Mouse (Mus musculus) adrenal gland, adult 8-10 months (tissue): ENCODE data around the gene Olfr1019. TPM values are rescaled to one million over a fixed set of nuclear protein-coding genes. Genes with fewer than 3 reads are reported as not detected.

ENCODE experiments used
- DNase-seq: peaks from one replicate; pipeline ENCODE4 v3.0.0; 2022
- total RNA-seq, 4 experiments: library from RNA; stranded (reverse); gene quantifications; 2 replicates each; pipeline ENCODE4 v1.2.4; 2022

Olfr1019 gene
- not detected for total RNA-seq

- no peak for DNase-seq
Measured at GRCm38 (mm10) chr2:85845383-85845782, at the start of gene Olfr1019. Gene Olfr1019 (minus strand): TSS chr2:85845483.

- DNase-seq, result no peak
Measured at GRCm38 (mm10) chr2:85885340-85885739, 40.1 kb upstream of the Olfr1019 start, which contains the start of gene Olfr1023. Gene Olfr1023 (plus strand): TSS chr2:85885640.

- DNase-seq, result no peak
Measured at GRCm38 (mm10) chr2:85868294-85868693, 23.0 kb upstream of the Olfr1019 start, which contains the start of gene Olfr1022. Gene Olfr1022 (plus strand): TSS chr2:85868594.

- no peak for DNase-seq
Measured at GRCm38 (mm10) chr2:85846730-85847129, 1.4 kb upstream of the Olfr1019 start, which contains the start of gene Olfr1020. Gene Olfr1020 (plus strand): TSS chr2:85847030.

- no peak for DNase-seq
Measured at GRCm38 (mm10) chr2:85818179-85818578, 27.1 kb downstream of the Olfr1019 start, which contains the start of gene Olfr1018. Gene Olfr1018 (plus strand): TSS chr2:85818479.

- no peak for DNase-seq
Measured at GRCm38 (mm10) chr2:85804501-85804900, 40.8 kb downstream of the Olfr1019 start.

GRCm38 (mm10) chr2:85802444-85802843, 42.8 kb downstream of the Olfr1019 start, which contains the start of gene Olfr1016:
Gene Olfr1016 (minus strand): TSS chr2:85802544.
- DNase-seq, result no peak

GRCm38 (mm10) chr2:85792331-85792730, 53.0 kb downstream of the Olfr1019 start:
- DNase-seq, result no peak

Other genes with a start within 250 kb of the Olfr1019 start
- not detected for gene Olfr1000, start 233.6 kb downstream of the Olfr1019 start, total RNA-seq
- not detected for gene Olfr1002, start 194.8 kb downstream of the Olfr1019 start, total RNA-seq
- not detected for gene Olfr154, start 181.0 kb downstream of the Olfr1019 start, total RNA-seq
- gene Olfr1006, start 166.7 kb downstream of the Olfr1019 start, total RNA-seq, result not detected
- not detected for gene Olfr1008, start 156.1 kb downstream of the Olfr1019 start, total RNA-seq
- gene Olfr1009, start 130.1 kb downstream of the Olfr1019 start, total RNA-seq, result under 1 TPM in 3 of 4 experiments, not detected in 1; 0.17 to 0.24 (median 0.22) TPM
- gene Olfr1012, start 82.7 kb downstream of the Olfr1019 start, total RNA-seq, result not detected
- gene Olfr1013, start 78.4 kb downstream of the Olfr1019 start, total RNA-seq, result not detected
- gene Olfr1014, start 72.8 kb downstream of the Olfr1019 start, total RNA-seq, result not detected
- under 1 TPM in 1 of 4 experiments, not detected in 3; 0.46 TPM for gene Olfr1015, start 63.5 kb downstream of the Olfr1019 start, total RNA-seq
- gene Olfr1016, start 42.9 kb downstream of the Olfr1019 start, total RNA-seq, result not detected
- gene Olfr1018, start 27.0 kb downstream of the Olfr1019 start, total RNA-seq, result not detected
- gene Olfr1020, start 1.5 kb upstream of the Olfr1019 start, total RNA-seq, result not detected
- not detected for gene Olfr1022, start 23.1 kb upstream of the Olfr1019 start, total RNA-seq
- gene Olfr1023, start 40.2 kb upstream of the Olfr1019 start, total RNA-seq, result not detected
- gene Olfr1024, start 59.6 kb upstream of the Olfr1019 start, total RNA-seq, result not detected
- not detected for gene Olfr1025-ps1, start 69.7 kb upstream of the Olfr1019 start, total RNA-seq
- not detected for gene Olfr1026, start 76.1 kb upstream of the Olfr1019 start, total RNA-seq
- not detected for gene Olfr1028, start 105.0 kb upstream of the Olfr1019 start, total RNA-seq
- gene Olfr1029, start 128.4 kb upstream of the Olfr1019 start, total RNA-seq, result not detected
- not detected for gene Olfr1030, start 133.8 kb upstream of the Olfr1019 start, total RNA-seq
- gene Olfr1031, start 144.8 kb upstream of the Olfr1019 start, total RNA-seq, result not detected
- not detected for gene Olfr1032, start 160.1 kb upstream of the Olfr1019 start, total RNA-seq
- 1 to 10 TPM; 1.4 to 3.2 (median 1.8) TPM for gene Olfr1033, start 175.2 kb upstream of the Olfr1019 start, total RNA-seq
- under 1 TPM; 0.13 to 0.25 (median 0.14) TPM for gene Olfr1034, start 200.4 kb upstream of the Olfr1019 start, total RNA-seq
- not detected for gene Olfr1036, start 228.5 kb upstream of the Olfr1019 start, total RNA-seq
- not detected for gene Olfr1037, start 241.9 kb upstream of the Olfr1019 start, total RNA-seq